Mouse (Mus musculus): ENCODE data around the gene Nr1h4.
"Not testable (repeated sequence)": the region's sequence is repeated elsewhere in the genome, so short reads cannot be mapped to it uniquely, and the experiment has no call there.

Gene Nr1h4

GRCm38 (mm10) chr10:89532929-89533727, at the start of gene Nr1h4:
Gene Nr1h4, minus strand, starts transcription at chr10:89533585.
- in situ Hi-C loops (cut with MboI; ENCODE audit: unreplicated experiment in 2 of 2), result no loop called here

GRCm38 (mm10) chr10:89578801-89579200, 45.4 kb upstream of the Nr1h4 start:
- in situ Hi-C loops (cut with MboI; ENCODE audit: unreplicated experiment in 2 of 2), result no loop called here

DNA sequence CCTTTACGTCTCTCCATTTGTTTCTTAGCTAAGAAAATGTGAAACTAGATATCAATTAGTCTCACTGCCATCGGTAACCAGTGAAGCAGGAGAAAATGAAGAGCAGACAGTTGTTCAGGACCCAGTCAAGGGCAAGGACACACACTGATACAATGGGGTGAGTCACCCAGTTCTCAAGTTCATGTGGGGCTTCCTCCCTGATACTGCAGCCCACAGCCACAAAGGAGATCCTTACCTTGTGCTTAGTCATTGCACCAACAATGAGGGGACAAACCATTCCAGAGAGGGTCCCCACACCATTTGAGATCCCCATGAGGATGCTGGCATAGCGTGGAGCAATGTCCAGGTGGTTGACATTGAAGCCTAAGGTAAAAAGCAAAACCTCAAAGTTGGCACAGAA, 44.3 kb upstream of the Nr1h4 start:
- in situ Hi-C loops (cut with MboI; ENCODE audit: unreplicated experiment in 2 of 2), result no loop called here

DNA sequence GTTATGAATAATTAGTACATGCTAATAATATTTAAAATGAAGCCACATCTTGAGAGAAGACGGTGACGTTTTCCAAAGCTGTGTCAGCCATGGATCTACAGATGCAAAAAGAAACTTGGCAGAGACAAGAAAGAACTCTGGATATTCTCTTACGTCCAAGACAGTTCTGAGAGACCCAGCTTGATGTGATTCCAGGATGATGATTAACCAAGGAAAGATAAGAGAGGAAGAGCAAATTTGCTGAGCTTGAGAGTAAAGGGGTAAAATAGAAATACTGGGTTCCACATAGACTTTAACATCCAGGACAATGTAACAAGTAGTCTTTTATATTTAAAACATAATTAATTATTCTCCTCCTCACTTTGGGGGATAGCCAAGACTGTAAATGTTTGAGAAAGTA, 40.0 kb upstream of the Nr1h4 start:
- in situ Hi-C loops (cut with MboI; ENCODE audit: unreplicated experiment in 2 of 2), result no loop called here

GRCm38 (mm10) chr10:89572946-89573345, 39.6 kb upstream of the Nr1h4 start:
- in situ Hi-C loops (cut with MboI; ENCODE audit: unreplicated experiment in 2 of 2), result no loop called here

- in situ Hi-C loops (cut with MboI; ENCODE audit: unreplicated experiment in 2 of 2), result no loop called here
Observed at GRCm38 (mm10) chr10:89567391-89567790, 34.0 kb upstream of the Nr1h4 start.

DNA sequence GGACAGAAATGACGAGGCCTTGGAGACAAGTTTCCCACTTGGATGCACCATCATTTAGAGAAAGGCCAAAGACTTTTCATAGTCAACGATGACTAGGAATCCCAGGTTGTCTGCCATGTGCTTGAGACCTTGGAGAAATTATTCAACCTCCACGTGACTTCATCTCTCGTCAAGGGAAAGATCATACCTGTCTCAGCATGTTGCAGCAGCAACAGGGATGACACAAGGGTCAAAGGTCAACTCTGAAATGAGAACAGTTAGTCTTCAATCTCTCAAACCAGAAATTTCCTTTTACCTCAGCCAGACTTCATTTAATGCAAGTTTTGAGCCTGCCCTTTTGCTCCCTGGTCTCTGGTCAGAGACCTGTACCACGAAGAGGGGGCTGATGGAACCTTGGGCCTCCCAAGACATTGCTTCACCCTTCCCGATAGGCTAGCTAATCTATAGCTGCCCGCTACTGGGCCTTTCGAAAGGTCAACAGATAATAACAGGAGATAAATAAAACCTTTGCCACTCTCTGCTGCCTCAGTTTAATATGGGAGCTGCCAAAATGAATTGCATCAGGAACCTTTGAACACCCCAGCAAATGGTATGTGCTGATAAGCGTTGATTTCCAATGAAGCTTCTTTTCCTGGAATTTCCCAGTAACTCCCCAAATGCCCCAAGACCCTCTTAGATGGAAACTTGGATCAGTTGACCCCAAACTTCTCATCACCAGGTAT, 32.1 kb upstream of the Nr1h4 start:
- in situ Hi-C loops (cut with MboI; ENCODE audit: unreplicated experiment in 2 of 2), result no loop called here

DNA sequence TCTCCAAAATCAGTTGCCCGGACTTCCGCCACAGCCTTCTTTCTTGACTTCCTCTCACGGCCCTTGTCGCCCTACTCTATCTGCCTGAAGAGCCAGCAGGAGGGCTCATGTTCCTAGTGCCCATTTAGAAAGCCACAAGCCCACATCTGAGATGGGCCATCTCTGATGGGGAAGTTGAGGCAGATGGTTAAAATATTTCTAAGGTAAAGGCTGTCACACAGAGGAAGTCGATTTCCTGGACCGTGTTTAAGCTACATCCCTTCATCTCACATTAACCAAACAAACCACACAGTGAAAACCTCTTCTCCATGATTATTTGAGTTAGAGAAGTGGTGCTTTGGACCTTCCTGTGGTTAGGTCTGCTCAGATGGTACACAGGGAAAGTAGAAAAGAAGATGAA, 28.7 kb upstream of the Nr1h4 start:
- in situ Hi-C loops (cut with MboI; ENCODE audit: unreplicated experiment in 2 of 2), result no loop called here

GRCm38 (mm10) chr10:89559351-89559750, 26.0 kb upstream of the Nr1h4 start:
- in situ Hi-C loops (cut with MboI; ENCODE audit: unreplicated experiment in 2 of 2), result no loop called here

- in situ Hi-C loops (cut with MboI; ENCODE audit: unreplicated experiment in 2 of 2), result not testable (repeated sequence)
Observed at GRCm38 (mm10) chr10:89554885-89555284, 21.5 kb upstream of the Nr1h4 start.

DNA sequence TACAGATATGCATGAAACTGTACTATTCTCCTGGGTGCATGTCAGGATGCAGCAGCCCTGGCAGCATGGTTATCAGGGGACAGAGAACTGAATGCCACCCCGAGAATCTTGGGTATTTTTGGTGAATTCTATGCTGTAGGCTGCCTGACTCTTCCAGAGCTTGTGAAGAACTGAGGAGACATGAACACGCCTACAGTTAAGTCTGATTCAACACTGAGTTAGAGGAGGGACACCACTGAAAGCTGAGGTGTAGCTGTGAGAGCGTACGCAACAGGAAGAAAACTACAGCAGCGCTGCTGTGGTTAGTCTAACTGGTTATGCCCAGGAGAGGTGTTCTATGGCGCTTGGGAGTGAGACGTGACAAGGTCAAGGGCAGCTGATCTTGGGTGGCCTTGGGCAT, 20.5 kb upstream of the Nr1h4 start:
- in situ Hi-C loops (cut with MboI; ENCODE audit: unreplicated experiment in 2 of 2), result not testable (repeated sequence)

DNA sequence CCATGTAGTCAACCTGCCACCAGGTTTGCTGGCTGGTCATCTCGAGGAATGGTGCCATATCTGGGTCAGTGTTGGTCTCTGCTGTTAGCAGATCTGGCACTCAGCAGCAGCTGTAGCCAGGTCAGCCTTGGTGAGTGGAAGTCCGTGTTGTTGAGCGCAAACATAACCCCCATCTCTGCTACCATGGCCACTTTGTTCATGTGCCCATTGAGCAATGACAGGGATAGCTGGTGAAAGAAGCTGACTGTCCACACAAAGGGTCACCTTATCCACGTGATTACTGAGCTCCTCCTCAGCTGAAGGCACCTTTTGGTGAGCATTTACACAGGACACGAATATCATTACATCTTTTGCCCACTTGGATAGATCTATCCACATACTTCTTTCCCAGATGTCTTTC, 19.6 kb upstream of the Nr1h4 start:
- in situ Hi-C loops (cut with MboI; ENCODE audit: unreplicated experiment in 2 of 2), result no loop called here

GRCm38 (mm10) chr10:89551657-89552056, 18.3 kb upstream of the Nr1h4 start:
- in situ Hi-C loops (cut with MboI; ENCODE audit: unreplicated experiment in 2 of 2), result no loop called here

DNA sequence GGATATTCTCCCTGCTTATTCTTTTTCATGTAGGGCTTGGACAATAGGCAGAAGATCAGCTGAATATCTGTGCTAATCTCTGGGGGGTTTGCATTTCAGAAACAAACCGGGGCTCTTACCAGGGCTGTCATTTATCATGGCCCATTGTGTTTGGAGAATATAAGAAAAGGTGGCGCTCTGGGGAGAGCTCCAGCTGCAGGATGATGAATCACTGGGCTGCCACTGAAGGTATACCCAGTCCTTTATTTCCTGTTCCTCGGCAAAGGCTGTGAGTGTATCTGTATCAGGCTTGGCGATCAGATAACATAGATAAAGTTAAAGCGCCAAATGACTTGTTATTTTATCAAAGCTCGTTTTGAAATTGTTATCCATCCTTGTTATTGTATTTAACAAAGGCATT, 14.6 kb upstream of the Nr1h4 start:
- in situ Hi-C loops (cut with MboI; ENCODE audit: unreplicated experiment in 2 of 2), result no loop called here

DNA sequence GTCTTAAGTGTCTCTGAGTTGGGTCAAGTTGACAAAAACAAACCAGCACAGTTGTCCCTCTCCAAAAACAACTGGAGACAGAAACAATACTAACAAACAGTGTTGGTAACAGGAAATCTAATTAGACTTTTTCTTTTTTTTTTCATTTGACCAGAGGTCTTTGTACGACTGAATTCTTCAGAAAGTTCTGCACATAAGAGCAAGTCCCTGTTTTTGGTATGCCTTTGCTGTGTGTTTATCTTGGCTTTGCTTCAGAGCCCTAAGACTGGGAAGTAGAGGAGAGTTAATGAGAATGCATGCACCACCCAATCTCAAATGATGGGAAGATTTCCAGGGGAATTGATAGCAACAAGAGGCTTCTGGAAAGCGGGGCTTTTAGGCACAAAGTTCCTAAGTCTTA, 13.6 kb upstream of the Nr1h4 start:
- in situ Hi-C loops (cut with MboI; ENCODE audit: unreplicated experiment in 2 of 2), result no loop called here

GRCm38 (mm10) chr10:89543867-89544266, 10.5 kb upstream of the Nr1h4 start:
- in situ Hi-C loops (cut with MboI; ENCODE audit: unreplicated experiment in 2 of 2), result no loop called here

GRCm38 (mm10) chr10:89542321-89542720, 8.9 kb upstream of the Nr1h4 start:
- in situ Hi-C loops (cut with MboI; ENCODE audit: unreplicated experiment in 2 of 2), result no loop called here

- in situ Hi-C loops (cut with MboI; ENCODE audit: unreplicated experiment in 2 of 2), result no loop called here
Observed at GRCm38 (mm10) chr10:89532451-89532850, 934 bp downstream of the Nr1h4 start.

- in situ Hi-C loops (cut with MboI; ENCODE audit: unreplicated experiment in 2 of 2), result no loop called here
Observed at GRCm38 (mm10) chr10:89531976-89532375, 1.4 kb downstream of the Nr1h4 start.

GRCm38 (mm10) chr10:89531194-89531634, 2.2 kb downstream of the Nr1h4 start:
- in situ Hi-C loops (cut with MboI; ENCODE audit: unreplicated experiment in 2 of 2), result no loop called here

GRCm38 (mm10) chr10:89527054-89527453, 6.3 kb downstream of the Nr1h4 start:
- in situ Hi-C loops (cut with MboI; ENCODE audit: unreplicated experiment in 2 of 2), result no loop called here

GRCm38 (mm10) chr10:89525823-89526222, 7.6 kb downstream of the Nr1h4 start:
- in situ Hi-C loops (cut with MboI; ENCODE audit: unreplicated experiment in 2 of 2), result no loop called here

Measured in v-Abl transformed pro-B cells (cell line).